Mouse (Mus musculus) kidney, postnatal 0 days (tissue): ENCODE data around the gene Chchd3. TPM values are rescaled to one million over a fixed set of nuclear protein-coding genes. Genes with fewer than 3 reads are reported as not detected.

ENCODE experiments used
- ATAC-seq: fragments of 200-750 bp; cut with Nextera tagmentation; replicated peaks from 2 replicates; pipeline ENCODE4 v1.8.0; 2017; ENCODE audit warnings: low read depth, moderate number of reproducible peaks, moderate TSS enrichment, moderate library complexity; ENCODE audit not compliant: low FRiP score
- DNase-seq: peaks from one replicate; pipeline ENCODE4 v3.0.0-alpha.2; 2016; ENCODE audit warnings: low spot score
- H3K27ac ChIP-seq: fragments of 300-500 bp; sonication (generic); 2 replicates; pipeline ENCODE4 v1.5.1; 2014; ENCODE audit warnings: mild to moderate bottlenecking
- H3K27me3 ChIP-seq: fragments of 300-500 bp; sonication (generic); 2 replicates; pipeline ENCODE4 v1.6.1; 2014; ENCODE audit warnings: low read length, mixed read lengths; ENCODE audit not compliant: insufficient read depth
- H3K36me3 ChIP-seq: fragments of 300-500 bp; sonication (generic); 2 replicates; pipeline ENCODE4 v1.6.1; 2014; ENCODE audit warnings: low read length, mixed read lengths; ENCODE audit not compliant: insufficient read depth
- H3K4me1 ChIP-seq: fragments of 300-500 bp; sonication (generic); replicated peaks from 2 replicates; pipeline ENCODE4 v1.6.1; 2014; ENCODE audit warnings: antibody characterized with exemption, low read length, mixed read lengths; ENCODE audit not compliant: insufficient read depth
- H3K4me2 ChIP-seq: fragments of 300-500 bp; sonication (generic); 2 replicates; pipeline ENCODE4 v1.6.1; 2014; ENCODE audit warnings: mild to moderate bottlenecking, low read length, moderate library complexity, mixed read lengths
- H3K4me3 ChIP-seq: fragments of 300-500 bp; sonication (generic); replicated peaks from 2 replicates; pipeline ENCODE4 v1.5.1; 2014; ENCODE audit warnings: low read depth, low read length
- H3K9ac ChIP-seq: fragments of 300-500 bp; sonication (generic); 2 replicates; pipeline ENCODE4 v1.6.1; 2014; ENCODE audit warnings: low read depth, low read length
- H3K9me3 ChIP-seq: fragments of 300-500 bp; sonication (generic); replicated peaks from 2 replicates; pipeline ENCODE4 v1.6.1; 2016; ENCODE audit warnings: low read length, inconsistent platforms, mixed read lengths
- CTCF ChIP-seq: IDR thresholded peaks from 2 replicates; pipeline ENCODE4 v1.5.1; 2016; ENCODE audit warnings: antibody characterized with exemption, low read depth, mild to moderate bottlenecking, moderate library complexity
- WGBS: fragments of 180-500 bp; shearing (Covaris S2); extraction: QIAGEN DNeasy Blood & Tissue Kit; methylation state at CpG from one replicate; pipeline ENCODE4 v1.1.7; 2014; 5-methylcytosine and 5-hydroxymethylcytosine counted together
- polyA plus RNA-seq: library from polyadenylated mRNA; unstranded; fragments of >200 nt; fragmentation: Nextera tagmentation; extraction: Ambion mirVana; gene quantifications from 2 replicates; pipeline ENCODE4 v1.2.1, GENCODE M21; 2015

The Chchd3 gene
- polyA plus RNA-seq, 1 experiment from 2014 or later, result 154 TPM

DNA sequence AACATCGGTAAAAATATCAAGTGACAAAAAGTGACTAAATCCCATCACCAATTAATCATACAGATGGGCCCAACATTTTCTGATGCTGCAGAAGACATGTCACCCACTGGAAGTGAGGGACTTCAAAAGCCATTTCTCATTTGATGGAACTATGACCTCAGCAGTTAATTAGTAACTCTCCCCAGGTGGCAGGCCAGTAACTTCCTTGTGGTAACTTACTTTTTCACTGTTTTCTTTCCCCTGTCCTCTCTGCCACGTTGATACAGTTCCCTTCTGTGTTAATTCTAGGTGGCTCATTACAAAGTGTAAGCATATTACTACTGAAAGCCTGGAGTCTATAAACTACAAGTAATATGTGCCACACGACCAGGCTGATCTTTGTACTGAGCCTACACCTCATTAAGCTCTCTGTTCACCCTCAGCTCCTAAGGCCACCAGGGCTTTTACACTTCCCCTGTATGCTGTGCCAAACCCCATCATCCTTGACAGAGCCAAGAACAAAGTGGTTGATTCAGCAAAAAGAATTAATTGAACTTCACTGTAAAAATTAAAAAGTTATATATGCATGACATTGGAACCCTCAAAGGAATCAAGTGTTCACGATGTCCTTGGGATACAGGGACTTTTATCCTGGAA is 171.0 kb downstream of the Chchd3 start:
- H3K9me3 ChIP-seq, result no peaks in the 10 kb centered on the region

DNA sequence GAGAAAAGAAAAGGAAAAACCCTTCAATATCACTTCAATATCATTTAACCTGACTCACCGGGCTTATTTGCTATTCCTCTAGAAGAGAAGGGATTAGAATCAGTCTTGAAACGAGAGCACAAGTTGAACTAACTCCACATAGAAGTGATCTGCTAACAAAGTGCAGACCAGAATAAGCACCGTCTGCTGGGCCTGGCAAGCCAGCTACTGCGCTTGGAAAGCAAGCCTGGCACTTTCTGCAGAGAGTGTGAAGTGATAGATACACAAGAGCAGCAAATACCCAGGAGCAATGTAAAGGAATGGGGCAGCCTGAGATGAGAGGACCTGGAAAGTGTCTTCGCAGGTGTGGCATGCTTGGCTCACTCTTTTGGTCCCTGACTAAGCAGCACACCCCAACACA is 181.5 kb downstream of the Chchd3 start:
- 88% methylated on average over 5 of the region's 5 CpGs for WGBS
- DNase-seq (no peak), ATAC-seq (no peak)
- Histone ChIP-seq H3K27me3 (no peaks in the 10 kb centered on the region), H3K27ac (no peak overlapping the region), H3K9ac (no peak overlapping the region), H3K4me1 (no peaks in the 10 kb centered on the region), H3K4me3 (no peak overlapping the region), H3K9me3 (no peaks in the 10 kb centered on the region), H3K36me3 (no peaks in the 10 kb centered on the region), H3K4me2 (no peak overlapping the region)
- no peak for TF ChIP-seq CTCF

More for the DNA sequence above, 171.0 kb downstream of the Chchd3 start:
- ATAC-seq (no peak), DNase-seq (peak; percentile 12)
- Histone ChIP-seq H3K4me1 (no peaks in the 10 kb centered on the region), H3K4me2 (no peak overlapping the region), H3K4me3 (no peak overlapping the region), H3K9ac (no peak overlapping the region), H3K27ac (no peak overlapping the region), H3K27me3 (no peaks in the 10 kb centered on the region), H3K36me3 (no peaks in the 10 kb centered on the region)
- no peak for TF ChIP-seq CTCF
- WGBS, result 49% methylated on average over 4 of the region's 4 CpGs

- Histone ChIP-seq H3K4me2 (no peak overlapping the region), H3K9me3 (no peaks in the 10 kb centered on the region), H3K4me1 (no peaks in the 10 kb centered on the region), H3K4me3 (no peak overlapping the region), H3K9ac (no peak overlapping the region), H3K36me3 (no peaks in the 10 kb centered on the region), H3K27ac (no peak overlapping the region), H3K27me3 (no peaks in the 10 kb centered on the region)
- WGBS, result 75% methylated on average over 3 of the region's 3 CpGs
- TF ChIP-seq CTCF, result no peak
- no peak for DNase-seq
- no peak for ATAC-seq
Measured at GRCm38 (mm10) chr6:32874176-32874575, 185.9 kb downstream of the Chchd3 start.

DNA sequence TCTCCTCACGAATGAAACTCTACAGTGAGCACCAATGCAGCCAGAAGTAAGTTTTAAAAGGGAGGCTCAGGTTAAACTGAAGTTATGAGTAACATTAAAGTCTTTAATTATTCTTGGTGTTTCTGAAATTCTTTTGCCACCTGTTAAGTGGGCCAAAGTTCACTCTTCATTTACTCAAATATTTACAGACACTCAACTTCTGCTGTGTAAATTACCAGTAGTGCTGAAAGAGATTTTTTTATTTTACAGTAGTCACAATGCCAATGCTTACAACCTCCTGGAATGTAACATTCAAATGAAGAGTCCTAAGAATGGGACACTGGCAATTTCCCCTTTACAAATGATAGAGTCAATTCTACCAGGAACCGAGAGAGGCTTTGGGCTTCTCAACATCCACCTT is 187.3 kb downstream of the Chchd3 start:
- no peaks in the 10 kb centered on the region for H3K27me3 ChIP-seq
- H3K4me2 ChIP-seq, result no peak overlapping the region
- H3K4me3 ChIP-seq, result no peak overlapping the region
- no peaks in the 10 kb centered on the region for H3K36me3 ChIP-seq
- TF ChIP-seq CTCF, result no peak
- no peaks in the 10 kb centered on the region for H3K4me1 ChIP-seq
- H3K27ac ChIP-seq, result no peak overlapping the region
- no peaks in the 10 kb centered on the region for H3K9me3 ChIP-seq
- ATAC-seq (no peak), DNase-seq (no peak)
- 92% methylated on average over 2 of the region's 2 CpGs for WGBS
- H3K9ac ChIP-seq, result no peak overlapping the region

- no peaks in the 10 kb centered on the region for H3K4me1 ChIP-seq
- 96% methylated on average over 4 of the region's 4 CpGs for WGBS
- H3K27ac ChIP-seq, result no peak overlapping the region
- H3K4me2 ChIP-seq, result no peak overlapping the region
- no peaks in the 10 kb centered on the region for H3K9me3 ChIP-seq
- DNase-seq, result no peak
- no peaks in the 10 kb centered on the region for H3K36me3 ChIP-seq
- ATAC-seq, result no peak
- H3K27me3 ChIP-seq, result no peaks in the 10 kb centered on the region
- no peak overlapping the region for H3K4me3 ChIP-seq
- H3K9ac ChIP-seq, result no peak overlapping the region
- TF ChIP-seq CTCF, result no peak
Measured at GRCm38 (mm10) chr6:32850960-32851359, 209.1 kb downstream of the Chchd3 start.

GRCm38 (mm10) chr6:32848974-32849373 is 211.1 kb downstream of the Chchd3 start:
- no peak overlapping the region for H3K4me3 ChIP-seq
- 66% methylated on average over 7 of the region's 7 CpGs for WGBS
- H3K36me3 ChIP-seq, result no peaks in the 10 kb centered on the region
- no peak for DNase-seq
- H3K4me1 ChIP-seq, result no peaks in the 10 kb centered on the region
- no peak for ATAC-seq
- TF ChIP-seq CTCF, result no peak
- H3K9ac ChIP-seq, result no peak overlapping the region
- H3K27ac ChIP-seq, result no peak overlapping the region
- no peak overlapping the region for H3K4me2 ChIP-seq
- no peaks in the 10 kb centered on the region for H3K27me3 ChIP-seq
- no peaks in the 10 kb centered on the region for H3K9me3 ChIP-seq

- ATAC-seq (no peak), DNase-seq (peak; percentile 34)
- Histone ChIP-seq H3K4me1 (no peaks in the 10 kb centered on the region), H3K36me3 (no peaks in the 10 kb centered on the region), H3K27ac (no peak overlapping the region), H3K9ac (no peak overlapping the region), H3K4me2 (no peak overlapping the region), H3K9me3 (no peaks in the 10 kb centered on the region), H3K27me3 (no peaks in the 10 kb centered on the region), H3K4me3 (no peak overlapping the region)
- 25% methylated on average over 1 of the region's 1 CpGs for WGBS
- TF ChIP-seq CTCF, result no peak
Measured at GRCm38 (mm10) chr6:32845463-32845862, 214.6 kb downstream of the Chchd3 start.
